Mouse (Mus musculus): ENCODE results near the gene Nln. TPM values are rescaled to one million over a fixed set of nuclear protein-coding genes. Genes with fewer than 3 reads are reported as not detected.

Nln gene
- polyA plus RNA-seq, 1 experiment: 26.0 TPM

GRCm38 (mm10) chr13:104058761-104059160 is 50.7 kb downstream of the Nln start:
- H3K4me3 ChIP-seq (ENCODE audit: insufficient read depth, low read length): no peak overlapping the region
- TF ChIP-seq POLR2A (IDR thresholded peaks at IDR 0.05; ENCODE audit: borderline replicate concordance, low read depth, low read length): no peak
- TF ChIP-seq CTCF (IDR thresholded peaks at IDR 0.05; ENCODE audit: low read depth, low read length): no peak

DNA sequence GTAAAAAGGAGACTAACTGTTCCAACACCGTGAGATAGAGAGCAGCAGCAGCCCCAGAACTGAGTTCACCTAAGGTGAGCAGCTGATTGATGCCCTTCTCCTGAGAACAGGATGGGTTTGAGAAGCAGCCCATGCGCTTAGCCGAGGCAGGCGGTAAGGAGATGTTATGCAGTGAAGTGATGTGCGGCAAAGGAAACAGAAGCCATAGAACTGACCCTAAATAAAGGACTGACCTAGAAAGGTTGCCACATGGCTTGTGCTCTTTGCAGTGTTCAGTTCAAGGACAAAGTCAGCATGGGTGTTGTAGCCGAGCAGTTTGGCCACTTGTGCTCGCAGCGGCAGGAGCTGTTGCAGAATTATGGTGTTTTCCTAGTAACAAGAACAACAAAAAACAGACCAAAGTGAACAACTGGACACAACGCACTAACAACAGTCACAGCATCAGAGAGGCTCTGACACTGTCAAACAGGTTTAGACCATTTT is 57.1 kb downstream of the Nln start:
- Histone ChIP-seq H3K4me3 (ENCODE audit: insufficient read depth, low read length) (no peak overlapping the region), H3K4me1 (ENCODE audit: control insufficient read depth, insufficient read depth, low read length) (no peaks in the 10 kb centered on the region), H3K27ac (ENCODE audit: insufficient read depth, low read depth, low read length) (no peak overlapping the region)
- TF ChIP-seq POLR2A (IDR thresholded peaks at IDR 0.05; ENCODE audit: borderline replicate concordance, low read depth, low read length) (no peak), CTCF (IDR thresholded peaks at IDR 0.05; ENCODE audit: low read depth, low read length) (no peak)

More at GRCm38 (mm10) chr13:104058761-104059160, 50.7 kb downstream of the Nln start:
- Histone ChIP-seq H3K27ac (ENCODE audit: insufficient read depth, low read depth, low read length) (no peak overlapping the region), H3K4me1 (ENCODE audit: control insufficient read depth, insufficient read depth, low read length) (0 out of 2 replicates have a peak, but pooled peaks cover 2% of the 10 kb centered on the region)

GRCm38 (mm10) chr13:104048835-104049234 is 60.6 kb downstream of the Nln start:
- peaks cover 5% of the 10 kb centered on the region; the same call in 1 of the 2 replicates for H3K4me1 ChIP-seq (ENCODE audit: control insufficient read depth, insufficient read depth, low read length)
- H3K4me3 ChIP-seq (ENCODE audit: insufficient read depth, low read length): no peak overlapping the region
- no peak for TF ChIP-seq CTCF (IDR thresholded peaks at IDR 0.05; ENCODE audit: low read depth, low read length)
- TF ChIP-seq POLR2A (IDR thresholded peaks at IDR 0.05; ENCODE audit: borderline replicate concordance, low read depth, low read length): no peak
- no peak overlapping the region for H3K27ac ChIP-seq (ENCODE audit: insufficient read depth, low read depth, low read length)

DNA sequence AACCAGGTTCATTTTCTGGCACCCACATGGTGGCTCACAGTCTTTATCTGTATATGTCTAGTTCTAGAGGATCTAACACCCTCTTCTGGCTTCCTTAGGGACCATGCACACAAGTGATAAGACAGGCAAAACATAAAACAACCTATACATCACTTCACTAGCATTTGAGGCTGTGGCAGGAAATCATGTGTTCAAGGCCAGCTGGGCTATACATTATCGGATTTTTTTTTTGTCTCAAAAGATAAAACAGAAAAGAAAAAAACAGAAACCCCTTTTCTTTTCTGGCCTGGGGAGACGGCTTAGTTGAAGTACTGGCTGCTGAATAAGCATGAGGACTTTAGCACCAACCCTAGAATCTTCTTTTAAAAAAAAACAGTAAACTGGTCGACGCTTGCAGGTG is 64.3 kb downstream of the Nln start:
- no peak overlapping the region for H3K27ac ChIP-seq (ENCODE audit: insufficient read depth, low read depth, low read length)
- no peak overlapping the region for H3K4me3 ChIP-seq (ENCODE audit: insufficient read depth, low read length)
- H3K4me1 ChIP-seq (ENCODE audit: control insufficient read depth, insufficient read depth, low read length): peaks cover 17% of the 10 kb centered on the region
- TF ChIP-seq CTCF (IDR thresholded peaks at IDR 0.05; ENCODE audit: low read depth, low read length) (no peak), POLR2A (IDR thresholded peaks at IDR 0.05; ENCODE audit: borderline replicate concordance, low read depth, low read length) (no peak)

GRCm38 (mm10) chr13:104044332-104044731 is 65.1 kb downstream of the Nln start:
- H3K27ac ChIP-seq (ENCODE audit: insufficient read depth, low read depth, low read length): no peak overlapping the region
- no peak for TF ChIP-seq CTCF (IDR thresholded peaks at IDR 0.05; ENCODE audit: low read depth, low read length)
- no peak for TF ChIP-seq POLR2A (IDR thresholded peaks at IDR 0.05; ENCODE audit: borderline replicate concordance, low read depth, low read length)
- no peak overlapping the region for H3K4me3 ChIP-seq (ENCODE audit: insufficient read depth, low read length)
- peaks cover 24% of the 10 kb centered on the region for H3K4me1 ChIP-seq (ENCODE audit: control insufficient read depth, insufficient read depth, low read length)

- Histone ChIP-seq H3K4me1 (ENCODE audit: control insufficient read depth, insufficient read depth, low read length) (peaks cover 29% of the 10 kb centered on the region), H3K27ac (ENCODE audit: insufficient read depth, low read depth, low read length) (no peak overlapping the region), H3K4me3 (ENCODE audit: insufficient read depth, low read length) (no peak overlapping the region)
- TF ChIP-seq POLR2A (IDR thresholded peaks at IDR 0.05; ENCODE audit: borderline replicate concordance, low read depth, low read length): no peak
- no peak for TF ChIP-seq CTCF (IDR thresholded peaks at IDR 0.05; ENCODE audit: low read depth, low read length)
Measured at GRCm38 (mm10) chr13:104042738-104043137, 66.7 kb downstream of the Nln start.

GRCm38 (mm10) chr13:104041481-104041880 is 67.9 kb downstream of the Nln start:
- TF ChIP-seq CTCF (IDR thresholded peaks at IDR 0.05; ENCODE audit: low read depth, low read length): no peak
- TF ChIP-seq POLR2A (IDR thresholded peaks at IDR 0.05; ENCODE audit: borderline replicate concordance, low read depth, low read length): no peak
- Histone ChIP-seq H3K4me3 (ENCODE audit: insufficient read depth, low read length) (no peak overlapping the region), H3K4me1 (ENCODE audit: control insufficient read depth, insufficient read depth, low read length) (peaks cover 29% of the 10 kb centered on the region), H3K27ac (ENCODE audit: insufficient read depth, low read depth, low read length) (no peak overlapping the region)

GRCm38 (mm10) chr13:104040950-104041349 is 68.5 kb downstream of the Nln start:
- H3K4me3 ChIP-seq (ENCODE audit: insufficient read depth, low read length): no peak overlapping the region
- H3K4me1 ChIP-seq (ENCODE audit: control insufficient read depth, insufficient read depth, low read length): peaks cover 27% of the 10 kb centered on the region
- TF ChIP-seq CTCF (IDR thresholded peaks at IDR 0.05; ENCODE audit: low read depth, low read length): no peak
- TF ChIP-seq POLR2A (IDR thresholded peaks at IDR 0.05; ENCODE audit: borderline replicate concordance, low read depth, low read length): no peak
- no peak overlapping the region for H3K27ac ChIP-seq (ENCODE audit: insufficient read depth, low read depth, low read length)

GRCm38 (mm10) chr13:104039861-104040260 is 69.6 kb downstream of the Nln start:
- Histone ChIP-seq H3K27ac (ENCODE audit: insufficient read depth, low read depth, low read length) (no peak overlapping the region), H3K4me1 (ENCODE audit: control insufficient read depth, insufficient read depth, low read length) (peaks cover 26% of the 10 kb centered on the region), H3K4me3 (ENCODE audit: insufficient read depth, low read length) (no peak overlapping the region)
- TF ChIP-seq CTCF (IDR thresholded peaks at IDR 0.05; ENCODE audit: low read depth, low read length) (no peak), POLR2A (IDR thresholded peaks at IDR 0.05; ENCODE audit: borderline replicate concordance, low read depth, low read length) (no peak)

GRCm38 (mm10) chr13:104038891-104039290 is 70.5 kb downstream of the Nln start:
- Histone ChIP-seq H3K27ac (ENCODE audit: insufficient read depth, low read depth, low read length) (no peak overlapping the region), H3K4me3 (ENCODE audit: insufficient read depth, low read length) (no peak overlapping the region), H3K4me1 (ENCODE audit: control insufficient read depth, insufficient read depth, low read length) (peaks cover 35% of the 10 kb centered on the region)
- TF ChIP-seq POLR2A (IDR thresholded peaks at IDR 0.05; ENCODE audit: borderline replicate concordance, low read depth, low read length) (no peak), CTCF (IDR thresholded peaks at IDR 0.05; ENCODE audit: low read depth, low read length) (no peak)

DNA sequence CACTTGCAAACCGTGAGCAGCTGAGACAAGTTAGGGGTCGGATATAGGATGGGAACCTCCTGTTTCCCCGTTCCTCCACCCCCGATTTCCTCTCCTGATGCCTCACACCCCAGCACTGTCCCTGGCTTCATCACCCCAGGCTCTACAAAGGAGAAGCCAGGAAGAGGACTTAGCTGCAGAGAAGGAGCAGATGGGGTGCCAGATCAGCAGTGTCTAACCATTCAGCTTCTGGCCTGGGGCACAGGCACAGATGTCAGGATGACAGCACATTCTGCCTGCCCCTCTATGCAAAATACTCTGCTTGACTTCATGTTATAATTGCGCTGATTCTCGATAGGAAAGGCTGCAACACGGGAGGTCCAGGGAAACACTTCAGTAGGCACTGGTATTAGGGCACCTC is 71.1 kb downstream of the Nln start:
- H3K4me3 ChIP-seq (ENCODE audit: insufficient read depth, low read length): no peak overlapping the region
- H3K27ac ChIP-seq (ENCODE audit: insufficient read depth, low read depth, low read length): no peak overlapping the region
- peaks cover 35% of the 10 kb centered on the region for H3K4me1 ChIP-seq (ENCODE audit: control insufficient read depth, insufficient read depth, low read length)
- TF ChIP-seq CTCF (IDR thresholded peaks at IDR 0.05; ENCODE audit: low read depth, low read length): no peak
- no peak for TF ChIP-seq POLR2A (IDR thresholded peaks at IDR 0.05; ENCODE audit: borderline replicate concordance, low read depth, low read length)

All from bone marrow macrophage, adult 2 months (primary cell).